Mouse (Mus musculus) liver, adult 2 months (tissue): Measurements from ENCODE around the gene Pde7b. TPM values are rescaled to one million over a fixed set of nuclear protein-coding genes. Genes with fewer than 3 reads are reported as not detected.

Experiments
- DNase-seq: peaks from one replicate; pipeline ENCODE4 v3.0.0-alpha.2; 2011; ENCODE audit warnings: low read depth, low spot score; ENCODE audit errors: extremely low read depth
- H3K27ac ChIP-seq: fragments of 200-500 bp; replicated peaks from 2 replicates; pipeline ENCODE4 v1.5.1; 2012; ENCODE audit warnings: low read depth, mild to moderate bottlenecking, control low read depth, inconsistent platforms, low read length; ENCODE audit not compliant: insufficient read depth
- H3K27me3 ChIP-seq: fragments of 200-500 bp; 2 replicates; pipeline ENCODE4 v1.6.1; 2012; ENCODE audit warnings: mild to moderate bottlenecking, moderate library complexity, low read length, inconsistent platforms; ENCODE audit not compliant: control insufficient read depth, insufficient read depth
- H3K36me3 ChIP-seq: fragments of 200-500 bp; 2 replicates; pipeline ENCODE4 v1.6.1; 2012; ENCODE audit warnings: low read length, inconsistent platforms; ENCODE audit not compliant: control insufficient read depth, insufficient read depth
- H3K4me1 ChIP-seq: fragments of 200-500 bp; 2 replicates; pipeline ENCODE4 v1.6.1; 2011; ENCODE audit warnings: low read length; ENCODE audit not compliant: control insufficient read depth, insufficient read depth
- H3K4me3 ChIP-seq: fragments of 200-500 bp; 2 replicates; pipeline ENCODE4 v1.5.1; 2011; ENCODE audit warnings: low read depth, mild to moderate bottlenecking, control low read depth, low read length, moderate library complexity; ENCODE audit not compliant: insufficient read depth
- H3K79me2 ChIP-seq: fragments of 200-500 bp; 2 replicates; pipeline ENCODE4 v1.6.1; 2012; ENCODE audit warnings: inconsistent platforms, mild to moderate bottlenecking, low read length, moderate library complexity; ENCODE audit not compliant: control insufficient read depth, insufficient read depth
- H3K9ac ChIP-seq: fragments of 200-500 bp; 2 replicates; pipeline ENCODE4 v1.6.1; 2012; ENCODE audit warnings: low read depth, mild to moderate bottlenecking, control low read depth, inconsistent platforms, low read length
- CTCF ChIP-seq: fragments of 200-500 bp; IDR thresholded peaks from 2 replicates; pipeline ENCODE4 v1.5.1; 2011; ENCODE audit warnings: low read depth, low read length, control low read depth
- POLR2A ChIP-seq: fragments of 200-500 bp; IDR thresholded peaks from 2 replicates; pipeline ENCODE4 v1.6.1; 2011; ENCODE audit warnings: low read length, control low read depth; ENCODE audit not compliant: insufficient read depth; ENCODE audit errors: extremely low read depth
- WGBS: fragments of 180-500 bp; shearing (Covaris S2); methylation state at CpG from one replicate; pipeline ENCODE4 v1.1.7; 2018; 5-methylcytosine and 5-hydroxymethylcytosine counted together
- polyA plus RNA-seq: library from polyadenylated mRNA; depleted of rRNA; stranded (reverse); fragments of >200 nt; gene quantifications from 2 replicates; pipeline ENCODE4 v1.2.3, GENCODE M21; 2012
- total RNA-seq: library from RNA; depleted of rRNA; stranded (reverse); fragments of >200 nt; gene quantifications from 2 replicates; pipeline ENCODE4 v1.2.3, GENCODE M21; 2014

The Pde7b gene
- total and polyA plus RNA-seq, 2 experiments = 3.1 to 7.9 TPM

DNA sequence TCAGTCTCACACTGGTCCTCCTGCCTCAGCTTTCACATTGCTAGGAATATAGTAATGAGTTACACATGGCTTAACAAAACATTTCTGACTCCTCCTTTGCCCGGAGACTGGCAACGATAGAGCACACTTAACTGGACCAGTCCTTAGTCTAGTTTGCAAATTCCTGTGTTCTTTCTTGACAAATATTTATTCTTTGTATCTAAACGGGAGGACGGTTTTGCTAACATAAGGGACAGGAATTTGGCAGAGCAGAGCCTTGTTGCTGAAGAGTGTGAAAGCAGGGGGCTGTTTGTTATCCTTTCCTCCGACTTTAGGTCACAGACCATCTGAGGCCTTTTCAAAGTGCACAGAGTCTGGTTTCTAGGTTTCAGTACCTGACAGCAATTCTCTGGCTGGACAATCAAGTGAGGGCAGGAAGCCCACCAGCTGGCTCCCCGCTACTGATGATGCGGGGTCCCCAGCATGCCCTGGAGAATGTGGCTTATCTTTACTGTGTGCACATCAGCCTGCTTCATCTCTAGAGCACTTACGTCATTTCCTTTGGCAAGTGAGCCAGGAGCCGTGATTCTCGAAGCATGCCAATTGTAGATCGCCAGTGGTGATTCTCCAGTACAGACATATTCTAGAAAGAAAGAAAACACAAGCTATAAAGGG is 306.5 kb downstream of the Pde7b start:
- peak; percentile 8 for DNase-seq
- no peaks in the 10 kb centered on the region for H3K4me1 ChIP-seq
- TF ChIP-seq CTCF (no peak), POLR2A (no peak)

DNA sequence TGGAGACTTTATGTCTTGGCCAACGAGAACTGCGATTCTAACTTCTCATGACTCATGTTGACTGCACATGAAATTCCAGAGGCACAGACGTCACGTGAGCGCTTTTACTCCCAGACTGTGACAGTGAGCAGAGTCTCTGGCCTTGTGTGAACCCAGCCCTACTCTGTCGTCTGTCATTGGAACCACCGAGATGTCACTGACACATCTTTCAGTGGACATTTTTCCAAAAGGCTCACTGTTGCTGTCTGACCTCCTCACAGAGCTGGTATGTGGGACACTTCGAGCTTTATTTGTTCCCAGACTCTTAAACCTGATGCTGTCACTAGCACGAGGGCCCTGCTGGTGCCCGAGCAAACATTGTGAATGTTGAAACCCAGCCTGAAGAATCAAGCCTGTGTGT is 315.7 kb downstream of the Pde7b start:
- H3K4me3 ChIP-seq = no peak overlapping the region
- no peak overlapping the region for H3K9ac ChIP-seq
- peaks cover 5% of the 10 kb centered on the region; the same call in 1 of the 2 replicates for H3K36me3 ChIP-seq
- no peaks in the 10 kb centered on the region for H3K27me3 ChIP-seq
- DNase-seq = peak; percentile 38
- TF ChIP-seq POLR2A = no peak
- no peak for TF ChIP-seq CTCF
- 85% methylated on average over 10 of the region's 10 CpGs for WGBS
- no peak overlapping the region for H3K27ac ChIP-seq
- no peaks in the 10 kb centered on the region for H3K79me2 ChIP-seq
- no peaks in the 10 kb centered on the region for H3K4me1 ChIP-seq

More for the DNA sequence above, 306.5 kb downstream of the Pde7b start:
- Histone ChIP-seq H3K4me3 (no peak overlapping the region), H3K36me3 (no peaks in the 10 kb centered on the region; the same call in 1 of the 2 replicates), H3K9ac (no peak overlapping the region), H3K79me2 (no peaks in the 10 kb centered on the region), H3K27ac (no peak overlapping the region), H3K27me3 (no peaks in the 10 kb centered on the region)
- WGBS = 57% methylated on average over 11 of the region's 11 CpGs

DNA sequence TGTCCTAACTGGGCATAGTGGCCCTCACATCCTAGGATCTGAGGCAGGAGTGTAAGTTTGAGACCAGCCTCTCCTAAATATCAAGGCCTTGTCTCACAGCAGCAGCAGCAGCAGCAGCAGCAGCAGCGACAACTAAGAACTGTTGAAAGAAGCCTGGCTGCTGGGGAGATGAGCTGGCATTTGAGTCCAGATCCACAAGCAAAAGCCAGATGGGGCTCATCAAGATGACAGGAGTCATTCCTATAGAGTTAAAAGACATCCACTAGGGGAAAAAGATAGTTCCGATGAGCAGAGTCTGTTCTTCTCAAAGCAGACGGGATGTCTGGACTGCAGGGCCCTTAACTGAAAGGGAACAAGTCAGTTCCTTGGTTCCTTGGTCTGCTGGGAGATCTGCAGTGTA is 316.5 kb downstream of the Pde7b start:
- no peak for DNase-seq
- WGBS = 84% methylated on average over 3 of the region's 3 CpGs
- Histone ChIP-seq H3K27me3 (no peaks in the 10 kb centered on the region), H3K4me3 (no peak overlapping the region), H3K27ac (no peak overlapping the region), H3K4me1 (no peaks in the 10 kb centered on the region), H3K79me2 (no peaks in the 10 kb centered on the region), H3K9ac (no peak overlapping the region), H3K36me3 (peaks cover 5% of the 10 kb centered on the region; the same call in 1 of the 2 replicates)
- TF ChIP-seq CTCF (no peak), POLR2A (no peak)

DNA sequence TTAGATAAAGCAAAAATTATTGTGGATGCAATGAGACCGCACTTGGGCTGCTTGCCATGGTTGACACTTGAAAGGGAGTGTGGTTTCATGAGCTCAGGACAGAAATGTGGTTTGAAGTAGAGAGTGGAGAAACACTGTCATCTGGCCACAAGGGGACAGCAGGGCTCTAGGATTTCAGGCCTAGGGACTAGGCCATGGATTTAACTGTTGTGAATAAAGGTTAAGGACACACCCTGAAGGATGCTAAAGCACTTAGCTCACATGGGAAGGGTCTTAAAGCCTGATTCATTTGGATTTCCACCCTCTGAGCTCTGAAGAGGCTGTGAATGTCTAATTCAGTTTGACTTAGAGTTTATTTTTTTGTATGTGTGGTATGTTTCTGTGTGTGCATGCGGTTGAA is 319.4 kb downstream of the Pde7b start:
- peak; percentile 49 for DNase-seq

DNA sequence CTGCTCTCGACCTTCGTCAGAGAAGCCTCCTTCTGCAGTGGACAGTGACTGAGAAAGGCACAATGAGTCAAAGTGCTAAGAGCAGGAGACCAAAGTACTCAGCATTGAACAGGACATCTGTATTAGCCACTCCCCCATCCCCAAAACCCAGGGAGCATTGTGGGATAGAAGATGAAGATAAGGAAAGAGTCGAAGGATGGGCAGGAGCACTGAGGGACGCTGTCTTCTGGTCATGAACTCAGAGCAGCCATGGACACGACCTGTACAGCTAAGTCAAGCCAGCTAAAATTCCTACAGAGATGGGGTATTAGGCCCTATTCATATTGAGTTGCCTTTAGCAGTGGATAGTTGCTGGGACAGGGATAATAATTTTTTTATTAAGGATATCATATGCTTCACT is 321.9 kb downstream of the Pde7b start:
- Histone ChIP-seq H3K27me3 (no peaks in the 10 kb centered on the region), H3K4me3 (no peak overlapping the region), H3K27ac (no peak overlapping the region), H3K36me3 (no peaks in the 10 kb centered on the region), H3K9ac (no peak overlapping the region), H3K79me2 (no peaks in the 10 kb centered on the region), H3K4me1 (no peaks in the 10 kb centered on the region)
- TF ChIP-seq CTCF (no peak), POLR2A (no peak)
- DNase-seq = no peak
- WGBS = 84% methylated on average over 5 of the region's 5 CpGs

More for the DNA sequence above, 319.4 kb downstream of the Pde7b start:
- Histone ChIP-seq H3K27me3 (no peaks in the 10 kb centered on the region), H3K4me3 (no peak overlapping the region), H3K9ac (no peak overlapping the region), H3K36me3 (0 out of 2 replicates have a peak, but pooled peaks cover 3% of the 10 kb centered on the region), H3K79me2 (no peaks in the 10 kb centered on the region), H3K4me1 (no peaks in the 10 kb centered on the region), H3K27ac (no peak overlapping the region)
- TF ChIP-seq POLR2A (no peak), CTCF (peak; percentile 74)
- 87% methylated on average over 2 of the region's 2 CpGs for WGBS

DNA sequence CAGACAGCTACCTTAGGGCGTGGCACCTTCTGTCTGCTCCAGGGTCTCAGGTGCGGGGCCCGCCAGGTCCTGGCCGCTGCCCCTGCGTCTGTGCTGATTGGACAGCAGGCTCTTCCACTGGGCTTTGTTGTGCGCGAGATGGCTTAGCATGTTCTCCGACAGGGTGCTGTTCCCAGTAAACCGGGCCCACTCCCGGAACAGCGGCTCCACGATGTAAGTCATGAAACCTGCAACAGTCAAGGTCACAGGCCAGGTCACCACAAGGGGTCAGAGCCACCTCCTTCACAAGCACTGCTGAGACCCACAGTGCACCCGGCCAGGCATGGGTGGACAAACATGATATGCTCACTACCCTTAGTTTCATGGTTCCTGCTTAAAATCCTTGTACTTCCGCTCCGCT is 324.5 kb downstream of the Pde7b start:
- Histone ChIP-seq H3K79me2 (no peaks in the 10 kb centered on the region), H3K4me3 (no peak overlapping the region), H3K4me1 (no peaks in the 10 kb centered on the region), H3K36me3 (peaks cover 3% of the 10 kb centered on the region; the same call in 1 of the 2 replicates), H3K27me3 (no peaks in the 10 kb centered on the region), H3K27ac (no peak overlapping the region), H3K9ac (no peak overlapping the region)
- DNase-seq = no peak
- TF ChIP-seq CTCF (no peak), POLR2A (no peak)
- 74% methylated on average over 15 of the region's 15 CpGs for WGBS
